Mouse (Mus musculus) cerebellum, postnatal 10 days (tissue): ENCODE data around the gene Exoc1.

Experiments
- DNase-seq, 2 experiments: peaks; one replicate each; pipeline ENCODE4 v3.0.0; 2021; ENCODE audit warnings: mixed read lengths in 2 of 2

The Exoc1 gene

GRCm38 (mm10) chr5:76529040-76529703, at the start of gene Exoc1:
Gene Exoc1, plus strand, starts transcription at chr5:76529311.
- DNase-seq = peak; percentile 97 to 98

- DNase-seq = no peak
Measured at GRCm38 (mm10) chr5:76483811-76484210, 45.3 kb upstream of the Exoc1 start, which contains the start of gene Gm7271. Gene Gm7271, plus strand, starts transcription at chr5:76484040.

DNA sequence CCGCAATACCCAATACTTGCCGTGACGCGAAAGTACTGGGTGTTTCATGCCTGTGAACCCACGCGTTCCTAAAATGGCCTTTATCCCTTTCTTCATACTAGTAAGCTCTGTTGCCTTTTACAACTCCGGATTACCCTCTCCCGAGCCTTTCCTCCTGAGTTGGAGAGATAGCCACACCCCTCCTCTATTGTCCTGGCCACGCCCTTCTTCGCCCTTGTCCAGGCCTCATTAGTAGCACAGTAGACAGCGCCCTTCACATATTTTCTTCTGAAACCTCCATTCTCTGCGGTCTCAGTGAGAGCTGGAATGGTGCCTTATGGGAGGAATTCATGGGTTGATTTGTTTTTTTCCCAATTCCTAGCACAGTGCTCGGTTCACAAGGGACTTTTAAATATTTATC, 34.0 kb upstream of the Exoc1 start:
- no peak for DNase-seq

- no peak for DNase-seq
Measured at GRCm38 (mm10) chr5:76522446-76522845, 6.7 kb upstream of the Exoc1 start.

- DNase-seq = no peak
Measured at GRCm38 (mm10) chr5:76524623-76525022, 4.5 kb upstream of the Exoc1 start.

DNA sequence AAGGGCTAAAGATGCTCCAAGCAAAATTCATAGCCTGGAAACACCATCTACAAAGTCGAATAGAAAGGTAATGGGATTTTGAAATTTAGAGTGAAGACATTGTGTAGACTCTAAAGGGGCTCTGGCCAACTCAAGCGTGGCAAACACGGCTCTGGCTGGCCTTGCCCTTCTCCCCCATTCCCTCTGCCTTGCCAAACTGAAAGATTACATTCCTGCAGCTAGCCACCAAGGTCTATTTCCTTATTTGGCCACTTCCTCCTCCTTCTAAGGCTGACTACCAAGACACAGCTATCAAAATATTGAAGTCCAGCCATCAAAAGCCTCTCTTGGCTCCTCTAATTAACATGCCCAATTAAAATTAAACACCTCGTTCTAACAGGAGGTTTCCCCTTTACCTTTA, 4.0 kb upstream of the Exoc1 start:
- DNase-seq = peak in 1 of 2 experiments; percentile 10

GRCm38 (mm10) chr5:76525829-76526228, 3.3 kb upstream of the Exoc1 start:
- DNase-seq = no peak

- no peak for DNase-seq
Measured at GRCm38 (mm10) chr5:76529704-76530066, 574 bp downstream of the Exoc1 start.

- no peak for DNase-seq
Measured at GRCm38 (mm10) chr5:76533186-76533585, 4.1 kb downstream of the Exoc1 start.

- DNase-seq = no peak
Measured at GRCm38 (mm10) chr5:76536231-76536630, 7.1 kb downstream of the Exoc1 start.

GRCm38 (mm10) chr5:76537578-76537977, 8.5 kb downstream of the Exoc1 start:
- DNase-seq = no peak

DNA sequence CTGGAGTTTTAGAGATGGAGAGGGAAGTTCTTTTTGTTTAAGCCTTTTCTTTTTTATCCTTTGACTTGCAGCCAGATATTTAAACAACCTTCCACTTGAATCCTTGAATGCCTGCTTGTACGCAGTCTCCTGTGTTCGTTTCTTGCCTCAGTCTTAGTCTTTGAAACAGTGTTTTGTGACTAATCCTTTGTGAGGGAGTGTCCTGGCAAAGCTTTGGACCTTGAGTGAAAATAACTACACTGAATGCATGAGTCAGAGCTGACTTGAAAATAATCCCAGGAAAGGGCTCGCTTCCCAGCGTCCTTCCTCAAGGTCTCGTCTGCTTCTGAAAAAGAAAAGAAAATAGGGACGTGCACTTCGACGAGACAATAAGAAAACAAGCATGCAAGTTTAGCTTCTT, 11.1 kb downstream of the Exoc1 start:
- no peak for DNase-seq

DNA sequence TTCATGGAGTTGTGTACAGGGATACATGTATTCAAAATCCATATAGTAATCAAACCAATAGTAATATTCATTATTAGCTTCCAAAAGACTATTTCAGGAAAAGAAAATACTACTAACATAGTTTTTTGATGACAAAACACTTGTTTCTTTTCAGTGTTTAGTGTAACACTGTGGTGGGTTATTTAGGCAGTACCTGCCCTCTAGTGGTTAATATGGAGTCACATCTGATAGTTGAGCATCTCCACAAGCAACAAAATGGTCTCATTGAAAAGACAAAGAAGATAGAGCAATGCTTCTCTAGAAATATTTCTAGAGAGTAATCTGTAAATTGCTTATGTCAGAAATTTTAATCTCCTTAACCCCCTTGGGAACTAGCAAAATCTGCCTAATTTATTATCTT, 11.7 kb downstream of the Exoc1 start:
- DNase-seq = peak in 1 of 2 experiments; percentile 14

DNA sequence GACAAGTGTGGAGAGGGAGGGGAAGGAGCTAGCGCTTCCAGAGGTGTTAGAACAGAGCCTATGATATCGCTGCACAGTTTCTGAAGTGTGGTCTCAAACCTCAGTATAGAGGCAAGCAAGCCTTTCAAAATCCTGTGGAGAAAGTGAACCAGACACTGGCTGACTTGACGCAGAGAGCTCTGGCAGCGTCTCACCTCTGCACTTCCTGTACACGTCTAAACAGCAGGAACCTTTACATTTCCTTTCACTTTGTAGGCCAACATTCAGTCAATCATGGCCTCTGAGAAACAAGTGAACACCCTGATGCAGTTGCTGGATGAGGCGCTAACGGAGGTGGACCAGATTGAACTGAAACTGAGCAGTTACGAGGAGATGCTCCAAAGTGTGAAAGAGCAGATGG, 14.1 kb downstream of the Exoc1 start:
- DNase-seq = no peak

- no peak for DNase-seq
Measured at GRCm38 (mm10) chr5:76550426-76550825, 21.3 kb downstream of the Exoc1 start.

GRCm38 (mm10) chr5:76565321-76565720, 36.2 kb downstream of the Exoc1 start:
- DNase-seq = peak; percentile 76 to 79

DNA sequence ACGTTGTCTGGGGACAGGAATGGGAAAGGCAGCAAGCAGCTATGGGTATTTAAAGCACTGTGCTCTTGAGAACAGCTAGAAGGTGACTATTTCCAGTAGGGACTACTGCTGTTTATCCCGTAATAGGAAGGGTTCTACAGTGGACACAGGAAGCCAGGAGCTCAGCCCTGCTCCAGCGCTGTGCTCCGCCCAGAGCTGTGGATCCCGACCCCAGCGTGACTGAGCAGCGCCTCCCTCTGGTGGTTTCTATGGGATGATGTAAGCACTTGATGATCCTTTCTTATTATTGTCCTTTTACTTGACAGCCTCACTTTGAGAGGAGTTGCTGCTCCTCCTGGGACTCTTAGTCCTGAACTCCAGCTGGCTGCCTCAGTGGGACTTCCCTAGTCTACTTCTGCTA, 45.1 kb downstream of the Exoc1 start:
- DNase-seq = peak in 1 of 2 experiments; percentile 7

DNA sequence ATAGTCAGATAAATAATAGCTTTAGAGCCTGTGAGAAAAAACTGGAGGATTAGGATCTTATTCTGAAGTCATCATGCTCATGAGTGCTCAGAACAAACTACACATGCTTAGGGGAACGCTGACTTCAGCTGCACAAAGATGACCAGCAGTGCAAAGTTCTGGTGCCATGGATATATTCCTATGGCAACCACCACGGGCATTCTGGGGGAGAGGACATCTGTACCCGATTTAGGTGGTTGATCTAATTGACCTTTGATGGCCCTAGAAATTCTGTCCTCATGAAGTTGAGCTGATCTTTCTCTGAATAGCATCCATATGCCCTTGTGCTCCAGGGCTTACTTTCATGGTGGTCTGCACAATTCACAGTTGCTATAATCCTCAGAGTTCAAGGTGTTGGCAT, 47.9 kb downstream of the Exoc1 start:
- no peak for DNase-seq

DNA sequence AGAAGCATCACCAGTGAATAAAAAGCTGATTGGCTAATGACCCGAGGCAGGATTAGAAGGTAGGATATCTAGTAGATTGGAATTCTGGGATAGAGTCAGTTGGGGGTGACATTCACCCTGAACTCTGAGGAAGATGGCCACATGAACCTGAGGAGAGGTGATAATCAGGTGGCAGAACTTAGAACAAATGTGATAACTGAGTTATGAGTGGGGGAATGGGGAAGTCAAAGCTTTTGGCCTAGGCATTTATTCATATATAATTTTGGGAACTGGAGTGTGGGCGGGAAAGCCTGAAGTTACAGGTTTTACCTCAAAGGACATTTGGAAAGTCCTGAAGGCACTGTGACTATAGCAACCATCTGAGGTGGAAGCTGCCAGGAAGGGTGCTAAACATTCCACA, 56.3 kb downstream of the Exoc1 start:
- no peak for DNase-seq

GRCm38 (mm10) chr5:76588551-76589283, 59.6 kb downstream of the Exoc1 start, which contains the start of gene Cep135:
Gene Cep135, plus strand, starts transcription at chr5:76588698.
- peak; percentile 97 for DNase-seq

DNA sequence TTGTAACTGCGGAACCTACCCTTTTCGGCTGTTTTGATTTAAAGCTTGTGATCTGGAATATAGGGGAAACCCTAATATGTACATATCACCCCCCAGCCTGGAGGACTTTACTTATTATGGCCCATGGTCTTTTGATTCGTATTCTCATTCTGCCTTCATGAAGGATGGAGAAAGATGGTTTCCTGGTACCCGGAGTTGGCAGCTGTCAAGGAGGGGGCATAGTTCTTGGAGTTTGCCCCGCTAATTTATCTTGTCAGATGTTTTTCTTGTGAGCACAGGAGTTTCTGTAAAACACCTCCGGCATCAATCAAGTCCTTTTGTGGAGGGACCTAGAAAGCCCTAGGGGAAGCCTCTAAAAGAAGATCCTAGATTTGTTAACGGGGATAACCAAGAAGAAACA, 60.2 kb downstream of the Exoc1 start:
- peak in 1 of 2 experiments; percentile 9 for DNase-seq

GRCm38 (mm10) chr5:76590009-76590408, 60.9 kb downstream of the Exoc1 start:
- DNase-seq = no peak

- no peak for DNase-seq
Measured at GRCm38 (mm10) chr5:76591885-76592284, 62.8 kb downstream of the Exoc1 start.

DNA sequence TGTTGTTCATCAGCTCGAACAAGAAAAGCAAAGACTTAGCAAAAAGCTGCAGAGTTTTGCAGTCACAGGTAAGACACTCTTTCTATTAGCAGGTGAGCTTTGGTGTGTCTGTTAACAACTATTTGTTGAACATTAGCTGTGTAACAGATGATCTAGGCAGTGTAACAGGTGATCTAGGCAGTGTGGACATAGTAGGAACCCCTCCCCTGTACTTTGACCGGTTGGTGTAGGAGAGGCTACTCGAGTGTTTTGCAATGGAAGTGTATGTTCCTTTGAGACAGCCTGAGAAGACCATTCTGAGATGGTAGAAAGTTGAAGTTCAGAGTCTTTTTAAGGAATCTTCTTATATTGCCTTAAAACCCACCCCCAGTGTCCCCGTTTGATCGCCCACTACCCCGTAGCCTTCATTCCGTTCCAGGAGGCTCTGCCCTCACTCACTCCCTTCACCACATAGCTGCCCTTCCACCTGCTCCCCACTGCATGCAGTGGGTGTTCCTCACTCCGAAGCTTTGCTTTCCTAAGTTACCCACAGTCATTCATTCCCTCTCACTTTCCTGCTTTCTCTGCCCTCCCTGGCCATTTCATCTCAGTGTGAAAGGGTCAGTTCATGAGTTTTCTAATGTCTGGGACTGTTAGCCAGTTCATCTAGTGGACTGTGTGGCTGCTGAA, 80.7 kb downstream of the Exoc1 start:
- no peak for DNase-seq
